Mouse (Mus musculus): ENCODE data around the gene Ank3. TPM values are rescaled to one million over a fixed set of nuclear protein-coding genes. Genes with fewer than 3 reads are reported as not detected.

The Ank3 gene
- total RNA-seq, 1 experiment from 2014 or later, result 1.6 TPM

DNA sequence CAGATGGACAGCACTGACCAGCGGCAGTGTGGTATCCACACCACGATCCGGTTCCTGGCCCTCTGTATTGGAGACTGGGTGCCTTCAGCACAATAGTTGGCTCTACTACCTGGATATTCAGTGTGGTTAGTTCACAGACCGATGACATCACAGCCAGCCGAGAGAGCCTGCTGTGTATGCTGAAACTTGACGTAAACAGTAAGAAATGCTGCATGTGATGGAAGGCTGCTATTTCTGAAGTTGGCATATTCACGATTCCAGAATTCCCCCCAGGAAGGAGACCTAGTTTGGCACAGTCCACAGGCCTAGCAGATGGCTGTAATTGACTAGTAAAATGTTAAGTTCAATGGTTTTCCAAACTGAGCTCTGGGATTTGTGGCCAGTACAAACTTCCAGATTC lies 521.2 kb downstream of the Ank3 start:
- ATAC-seq (ENCODE audit: extremely low read depth, insufficient number of reproducible peaks, low FRiP score, poor library complexity, severe bottlenecking), result no peak

DNA sequence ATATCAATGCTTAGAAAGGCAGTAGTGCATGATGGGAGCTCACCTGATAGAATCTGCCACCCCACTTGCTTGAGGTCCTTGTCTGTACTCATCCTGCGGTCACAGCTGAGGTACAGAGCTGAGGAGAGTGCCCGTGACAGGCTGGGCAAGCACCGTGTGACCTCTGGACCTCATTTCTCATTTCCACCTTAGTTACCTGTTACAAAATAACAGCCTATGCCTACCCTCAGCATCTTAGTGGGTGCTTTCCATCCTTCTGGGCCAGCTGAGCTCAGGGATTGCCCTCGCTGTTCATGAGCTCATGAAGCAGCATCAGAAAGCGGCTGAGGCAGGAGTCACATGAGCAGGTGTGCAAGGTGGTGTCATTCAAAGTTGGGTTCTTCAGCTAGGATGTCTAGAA lies 523.5 kb downstream of the Ank3 start:
- ATAC-seq (ENCODE audit: extremely low read depth, insufficient number of reproducible peaks, low FRiP score, poor library complexity, severe bottlenecking), result no peak

DNA sequence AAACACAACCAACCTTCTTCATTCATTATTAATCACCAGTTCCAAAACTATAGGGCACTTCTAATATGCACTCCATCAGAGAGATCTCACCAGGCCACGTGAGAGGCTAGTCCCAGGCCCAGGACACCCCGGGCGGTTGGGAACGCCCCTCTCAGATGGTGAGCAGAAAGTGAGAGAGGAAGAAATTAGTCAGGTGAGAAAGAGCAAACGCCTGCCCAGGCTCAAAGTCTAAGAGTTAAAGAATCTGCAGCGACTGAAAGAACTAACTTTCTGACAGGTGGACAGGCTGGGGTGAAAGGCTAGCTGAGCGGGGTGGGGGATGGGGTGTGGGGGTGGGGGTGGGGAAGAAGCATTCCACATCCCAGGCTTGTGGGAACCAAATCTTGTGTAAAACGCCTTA lies 525.2 kb downstream of the Ank3 start:
- ATAC-seq (ENCODE audit: extremely low read depth, insufficient number of reproducible peaks, low FRiP score, poor library complexity, severe bottlenecking), result no peak

DNA sequence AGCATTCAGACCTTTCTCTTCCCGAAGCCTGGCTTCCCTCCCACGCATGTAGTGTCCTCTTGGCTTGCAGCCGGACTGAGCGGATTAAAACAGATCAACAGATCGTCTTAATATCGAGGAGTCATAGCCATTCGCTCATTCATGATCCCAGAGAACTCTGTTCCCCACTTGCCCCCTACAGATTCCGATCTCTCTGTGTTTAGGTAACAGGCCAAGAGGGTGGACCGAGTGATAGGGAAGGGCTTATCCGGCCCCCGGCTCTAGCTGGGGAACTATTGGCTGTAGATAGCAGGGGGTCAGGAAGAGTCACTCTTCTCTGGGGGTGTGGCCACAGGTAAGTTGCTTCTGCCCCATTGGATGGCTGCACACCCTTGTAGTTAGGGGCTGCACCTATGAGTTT lies 525.7 kb downstream of the Ank3 start:
- ATAC-seq (ENCODE audit: extremely low read depth, insufficient number of reproducible peaks, low FRiP score, poor library complexity, severe bottlenecking), result no peak

DNA sequence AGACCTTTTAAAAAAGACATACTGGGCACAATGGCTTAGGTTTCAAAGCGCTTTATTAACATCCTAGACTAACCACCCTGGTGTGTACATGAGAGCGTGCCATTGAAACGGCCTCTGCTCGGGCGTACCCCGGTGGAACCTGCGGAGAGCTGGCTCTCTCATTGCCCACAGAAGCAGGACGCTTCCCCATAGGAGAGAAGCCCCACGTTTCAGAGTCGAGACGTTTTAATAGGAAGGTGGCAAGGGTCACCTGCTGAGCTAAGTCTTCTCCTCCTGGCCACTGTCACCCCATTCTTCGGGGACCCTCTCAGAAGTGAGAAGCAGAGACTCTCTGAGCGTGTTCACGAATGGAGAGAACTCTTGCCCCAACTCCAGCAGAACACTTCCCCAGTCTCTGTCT lies 526.3 kb downstream of the Ank3 start:
- no peak for ATAC-seq (ENCODE audit: extremely low read depth, insufficient number of reproducible peaks, low FRiP score, poor library complexity, severe bottlenecking)

DNA sequence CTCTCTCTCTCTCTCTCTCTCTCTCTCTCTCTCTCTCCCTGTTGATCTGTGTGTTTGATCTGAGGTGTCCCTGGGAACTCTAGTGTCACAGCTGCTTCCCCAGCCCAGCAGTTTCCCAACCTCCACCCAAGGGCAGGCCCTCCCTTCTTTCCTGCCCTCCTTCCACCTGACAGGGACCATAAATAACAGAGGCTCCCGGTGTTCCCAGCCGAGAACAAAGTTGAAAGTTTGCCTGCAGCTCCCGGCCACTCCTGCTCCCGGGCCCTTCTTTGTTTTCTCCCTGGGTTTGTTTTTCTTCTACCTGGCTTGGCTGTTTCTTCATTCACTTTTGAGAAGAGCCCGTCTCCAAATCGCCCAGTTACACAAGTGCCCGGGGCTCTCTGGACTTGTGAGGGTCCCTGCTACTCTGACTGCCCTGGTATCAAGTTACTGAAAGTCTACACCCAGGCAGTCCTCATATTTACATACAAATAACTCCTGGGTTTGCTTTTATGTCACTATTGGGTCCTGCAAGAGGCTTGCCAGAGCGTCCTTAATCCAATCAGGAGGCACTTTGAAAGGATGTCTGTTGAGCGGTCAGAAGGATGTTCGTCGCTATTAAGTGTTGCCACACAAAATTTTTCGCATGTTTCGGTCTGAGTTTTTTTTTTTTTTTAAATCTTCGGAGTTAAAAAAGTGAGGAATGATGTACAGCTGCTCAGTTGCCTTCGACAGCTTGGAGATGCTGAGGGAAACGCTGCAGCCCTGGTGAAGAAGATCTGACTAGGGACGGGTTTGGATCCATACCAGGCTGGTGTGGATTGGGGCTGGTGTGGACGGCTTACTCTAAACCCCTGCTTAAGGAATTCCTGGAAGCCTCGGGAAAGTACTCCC lies 526.9 kb downstream of the Ank3 start:
- no peak for ATAC-seq (ENCODE audit: extremely low read depth, insufficient number of reproducible peaks, low FRiP score, poor library complexity, severe bottlenecking)

DNA sequence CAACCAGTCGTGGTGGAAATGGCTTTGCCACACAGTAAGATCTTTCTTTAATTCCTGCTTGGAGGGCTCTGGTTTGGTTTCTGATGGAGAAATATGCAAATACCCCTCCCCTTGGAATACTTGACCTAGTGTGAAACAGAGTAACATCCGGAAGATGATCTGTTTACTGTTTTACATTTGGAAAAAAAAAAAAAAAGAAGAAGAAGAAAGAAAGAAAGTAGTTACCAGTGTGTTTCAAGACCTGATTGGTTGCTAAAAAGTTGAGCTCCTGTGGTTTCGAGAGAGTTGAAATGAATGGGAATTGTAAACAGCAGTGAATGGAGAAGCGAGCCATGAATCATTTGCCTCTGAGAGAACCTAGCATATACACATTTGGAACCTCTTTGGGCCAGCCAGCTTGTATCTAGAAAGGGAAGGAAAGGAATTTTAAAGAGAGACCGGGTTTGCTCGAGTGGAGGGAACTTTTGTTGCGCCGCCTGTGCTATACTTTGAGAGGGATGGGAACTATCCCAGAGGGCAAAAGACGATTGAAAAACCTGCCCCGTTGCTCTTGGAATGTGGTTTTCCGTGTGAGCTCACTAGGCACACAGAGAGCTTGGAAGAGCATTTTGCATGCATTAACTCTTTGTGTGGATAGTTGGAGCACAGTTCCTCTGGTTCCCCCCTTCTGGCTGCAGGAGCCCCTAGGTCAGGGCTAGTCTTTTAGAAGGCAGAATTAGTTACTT lies 527.7 kb downstream of the Ank3 start:
- ATAC-seq (ENCODE audit: extremely low read depth, insufficient number of reproducible peaks, low FRiP score, poor library complexity, severe bottlenecking), result no peak

DNA sequence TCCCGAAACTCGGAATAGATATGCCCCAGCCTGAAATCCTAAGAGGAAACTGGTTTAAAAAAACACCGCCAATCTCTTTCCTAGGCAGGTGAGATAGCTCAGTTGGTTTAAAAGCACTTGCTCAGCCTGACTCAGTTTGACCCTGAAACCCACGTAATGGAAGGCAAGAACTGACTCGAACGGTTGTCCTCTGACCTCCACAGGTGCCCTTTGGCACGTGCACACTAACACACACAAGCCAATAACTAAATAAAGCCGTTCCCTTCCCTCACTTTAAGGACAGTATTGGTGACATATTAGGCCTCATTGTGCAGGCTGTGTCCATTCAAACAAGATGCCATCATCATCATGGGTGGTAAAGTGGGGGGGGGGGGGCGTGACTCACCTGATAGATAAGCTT lies 528.4 kb downstream of the Ank3 start:
- no peak for ATAC-seq (ENCODE audit: extremely low read depth, insufficient number of reproducible peaks, low FRiP score, poor library complexity, severe bottlenecking)

DNA sequence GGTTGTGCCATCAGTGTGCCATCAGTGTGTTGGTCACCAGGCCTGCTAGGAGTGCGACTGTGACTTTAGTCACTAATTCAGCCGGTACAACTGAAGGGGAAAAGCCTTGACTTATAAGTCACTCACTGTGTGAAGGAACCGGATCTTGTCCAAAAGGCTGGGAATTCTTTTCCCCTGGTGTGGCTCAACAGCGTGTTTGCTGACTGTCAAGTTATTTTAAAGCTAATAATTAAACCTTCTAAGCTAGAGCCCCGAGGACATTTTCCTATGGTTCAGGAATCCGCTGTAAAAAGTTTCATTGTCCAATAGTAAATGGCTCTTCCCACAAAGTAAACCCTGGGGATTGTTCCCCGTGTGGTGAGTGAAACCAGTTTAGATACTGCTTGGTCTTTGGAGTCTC lies 529.8 kb downstream of the Ank3 start:
- no peak for ATAC-seq (ENCODE audit: extremely low read depth, insufficient number of reproducible peaks, low FRiP score, poor library complexity, severe bottlenecking)

DNA sequence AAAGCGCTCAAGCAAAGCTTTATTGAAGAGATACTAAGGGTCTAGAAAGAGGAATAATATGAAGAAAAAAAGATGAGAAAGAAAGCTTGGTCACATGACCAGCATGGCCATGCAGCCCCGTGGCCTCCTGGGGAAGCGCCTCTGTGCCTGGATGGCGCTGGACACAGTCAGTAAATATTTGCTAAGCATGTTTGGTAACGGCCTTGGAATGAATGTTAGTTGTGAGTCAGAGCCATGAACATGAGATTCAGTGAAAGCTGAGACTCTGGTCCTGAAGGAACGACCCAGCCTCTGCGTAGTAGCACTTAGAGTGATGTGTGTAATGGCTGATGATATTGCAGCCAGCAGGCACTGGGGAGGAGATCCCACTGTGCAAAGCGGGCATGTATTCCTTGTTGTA lies 531.9 kb downstream of the Ank3 start:
- ATAC-seq (ENCODE audit: extremely low read depth, insufficient number of reproducible peaks, low FRiP score, poor library complexity, severe bottlenecking), result no peak

DNA sequence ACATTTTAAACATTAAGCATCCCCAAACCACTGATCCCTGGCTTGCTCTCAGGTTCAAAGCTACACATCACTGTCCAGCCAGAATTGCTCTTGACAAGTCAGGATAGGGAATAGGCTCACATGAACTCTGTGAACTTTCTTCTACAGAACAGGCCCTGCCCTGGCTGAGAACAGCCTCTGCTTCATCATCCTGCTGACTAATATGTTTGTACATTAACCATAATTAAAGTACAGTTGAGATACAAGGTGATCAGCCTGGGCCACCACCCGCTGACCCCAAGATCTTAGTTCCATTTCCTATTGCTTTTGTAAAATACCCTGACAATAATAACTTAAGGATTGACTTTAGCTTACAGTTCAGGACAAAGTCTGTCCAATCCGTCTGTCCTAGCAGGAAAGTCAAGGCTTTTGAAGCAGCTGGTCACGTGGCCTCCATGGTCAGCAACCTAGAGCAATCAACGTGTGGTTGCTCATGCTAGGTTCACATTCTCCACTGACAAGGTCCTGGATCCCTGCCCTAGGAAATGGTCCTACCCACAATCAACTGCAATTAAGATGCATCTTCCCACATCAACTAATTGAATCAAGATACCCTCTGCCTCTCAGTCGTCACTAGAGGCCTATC lies 538.0 kb downstream of the Ank3 start:
- no peak for ATAC-seq (ENCODE audit: extremely low read depth, insufficient number of reproducible peaks, low FRiP score, poor library complexity, severe bottlenecking)

DNA sequence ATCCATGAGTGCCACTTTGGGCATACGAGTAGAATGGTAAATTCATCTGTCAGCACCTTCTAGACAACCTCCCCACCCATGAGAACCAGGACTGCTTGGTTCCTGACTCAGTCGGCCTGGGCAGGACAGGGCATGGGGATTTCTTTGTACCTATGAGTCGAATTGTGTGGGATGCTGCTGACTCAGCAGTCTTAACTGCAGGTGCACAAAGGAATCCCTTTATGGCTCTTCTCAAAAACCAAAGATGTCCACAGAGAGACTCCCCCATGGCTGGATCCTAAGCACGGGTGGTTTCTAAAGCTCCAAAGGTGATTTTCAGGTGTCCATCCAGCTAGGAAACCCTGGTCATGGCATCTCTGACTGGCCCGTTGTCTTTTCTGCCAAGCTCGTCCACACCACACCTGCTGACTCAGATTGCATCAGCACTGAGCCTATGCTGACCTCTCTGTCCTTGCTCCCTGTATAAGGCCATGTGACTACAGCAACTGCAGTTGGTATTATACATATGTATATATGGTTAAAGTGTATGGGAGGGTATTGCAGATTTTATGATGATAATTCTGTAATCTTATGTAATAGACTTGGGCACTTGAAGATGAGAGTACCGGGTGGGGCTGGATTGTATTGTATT lies 538.8 kb downstream of the Ank3 start:
- ATAC-seq (ENCODE audit: extremely low read depth, insufficient number of reproducible peaks, low FRiP score, poor library complexity, severe bottlenecking), result no peak

DNA sequence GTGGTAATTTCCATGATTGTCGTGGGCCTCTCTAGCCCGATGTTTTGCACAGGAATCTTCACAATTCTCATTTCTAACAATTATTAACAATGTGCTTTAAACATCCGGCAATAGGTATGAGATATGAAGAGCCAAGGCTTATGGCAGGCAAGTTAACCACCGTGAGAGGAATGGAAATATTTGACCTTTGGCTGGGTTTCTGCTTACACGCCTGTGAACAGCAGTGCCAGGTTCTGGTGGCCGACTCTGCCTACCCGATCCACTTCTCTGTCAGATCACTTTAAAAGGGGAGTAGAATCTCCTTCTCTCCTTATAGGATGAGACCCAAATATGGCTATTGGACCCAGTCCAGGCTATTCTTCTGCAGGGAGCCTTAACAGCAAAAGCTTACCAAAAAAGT lies 540.6 kb downstream of the Ank3 start:
- ATAC-seq (ENCODE audit: extremely low read depth, insufficient number of reproducible peaks, low FRiP score, poor library complexity, severe bottlenecking), result no peak

DNA sequence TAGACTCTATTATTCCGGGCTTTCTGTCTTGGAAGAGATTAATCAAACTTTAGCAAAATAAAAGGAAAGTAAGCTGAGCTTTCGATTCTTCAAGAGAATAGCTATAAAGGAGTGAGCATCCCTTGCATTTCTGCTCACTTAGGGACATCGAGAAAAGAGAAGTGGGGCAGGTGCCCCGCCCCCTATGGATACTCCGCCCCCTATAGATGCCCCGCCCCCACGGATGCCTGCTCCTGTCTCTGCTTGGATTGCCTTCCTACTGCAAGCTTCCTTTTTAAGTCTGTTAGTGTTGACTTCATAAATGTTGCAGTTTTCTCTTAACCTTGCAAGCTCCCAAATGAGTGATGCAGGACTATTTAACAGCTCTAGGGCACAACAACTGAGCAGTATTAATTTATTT lies 541.4 kb downstream of the Ank3 start:
- no peak for ATAC-seq (ENCODE audit: extremely low read depth, insufficient number of reproducible peaks, low FRiP score, poor library complexity, severe bottlenecking)

DNA sequence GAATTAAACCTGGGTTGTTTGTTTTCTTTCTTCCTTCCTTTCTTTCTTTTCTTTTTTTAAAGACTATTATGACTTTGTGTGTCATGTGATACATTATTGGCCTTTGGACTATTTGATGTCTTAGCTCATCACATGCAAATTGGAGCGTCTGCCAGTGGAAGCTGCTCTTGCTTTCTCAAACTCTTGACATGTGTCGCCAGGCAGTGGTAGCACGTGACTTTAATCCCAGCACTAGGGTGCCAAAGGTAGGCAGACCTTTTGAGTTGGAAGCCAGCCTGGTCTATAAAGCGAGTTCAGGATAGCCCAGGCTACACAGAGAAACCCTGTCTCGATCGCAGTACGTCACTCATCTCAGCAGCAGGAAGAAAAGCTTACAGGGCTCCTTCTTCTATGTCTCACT lies 542.4 kb downstream of the Ank3 start:
- ATAC-seq (ENCODE audit: extremely low read depth, insufficient number of reproducible peaks, low FRiP score, poor library complexity, severe bottlenecking), result no peak

DNA sequence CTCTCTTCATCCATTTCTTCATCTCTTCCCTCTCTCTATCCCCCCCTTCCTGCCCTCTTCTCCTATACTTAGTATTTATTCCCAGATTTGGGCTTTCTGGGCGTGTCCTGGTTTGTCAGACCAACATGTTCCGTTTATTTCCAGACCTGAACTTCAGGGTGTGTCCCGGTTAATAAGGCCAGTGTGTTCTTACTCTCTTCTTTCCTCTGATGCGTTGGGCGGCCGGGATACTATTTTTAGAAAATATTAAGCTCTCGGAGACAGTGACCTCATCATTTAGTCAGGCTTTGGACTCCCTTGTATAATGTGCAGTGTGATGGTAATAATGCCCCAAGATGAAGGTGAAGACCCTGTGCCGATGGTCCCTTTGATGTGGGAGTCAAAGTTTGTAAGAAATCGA lies 546.3 kb downstream of the Ank3 start:
- no peak for ATAC-seq (ENCODE audit: extremely low read depth, insufficient number of reproducible peaks, low FRiP score, poor library complexity, severe bottlenecking)

DNA sequence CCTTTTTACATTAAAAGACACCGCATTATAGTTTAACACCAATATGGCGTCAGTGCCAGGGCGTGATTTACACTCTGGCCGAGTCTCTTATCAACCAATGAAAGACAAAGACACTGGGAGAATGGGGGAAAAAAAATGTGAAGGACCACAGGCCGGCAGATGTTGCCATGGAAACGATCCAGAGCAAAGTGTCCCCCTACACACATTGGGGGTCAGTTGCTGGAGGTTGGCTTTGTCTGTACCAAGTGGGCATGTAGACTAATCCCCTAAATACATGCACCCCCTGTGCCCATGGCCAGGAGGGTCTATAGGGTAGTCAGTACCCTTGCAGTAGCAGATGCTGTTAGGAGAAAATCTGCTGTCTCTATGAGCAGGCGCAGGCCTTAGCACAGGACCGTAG lies 547.3 kb downstream of the Ank3 start:
- ATAC-seq (ENCODE audit: extremely low read depth, insufficient number of reproducible peaks, low FRiP score, poor library complexity, severe bottlenecking), result no peak

DNA sequence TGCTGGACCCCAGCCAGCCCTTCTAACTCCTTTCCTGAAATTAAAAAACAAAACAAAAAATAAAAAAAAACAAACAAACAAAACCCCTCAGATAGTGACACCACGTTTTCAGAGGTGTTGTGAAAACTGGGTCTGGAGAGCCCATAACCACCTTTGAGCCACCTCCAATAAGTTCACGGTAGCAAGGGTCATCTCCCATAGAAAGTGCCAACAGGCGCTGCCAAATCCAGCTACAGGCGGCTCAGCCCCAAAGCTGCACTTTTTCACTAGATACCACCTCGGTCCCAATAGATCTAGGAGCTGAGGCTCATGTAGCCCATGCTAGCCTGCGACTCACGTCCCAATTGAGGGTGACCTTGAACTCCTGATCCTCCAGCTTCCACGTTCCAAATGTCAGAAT lies 547.7 kb downstream of the Ank3 start:
- ATAC-seq (ENCODE audit: extremely low read depth, insufficient number of reproducible peaks, low FRiP score, poor library complexity, severe bottlenecking), result no peak

DNA sequence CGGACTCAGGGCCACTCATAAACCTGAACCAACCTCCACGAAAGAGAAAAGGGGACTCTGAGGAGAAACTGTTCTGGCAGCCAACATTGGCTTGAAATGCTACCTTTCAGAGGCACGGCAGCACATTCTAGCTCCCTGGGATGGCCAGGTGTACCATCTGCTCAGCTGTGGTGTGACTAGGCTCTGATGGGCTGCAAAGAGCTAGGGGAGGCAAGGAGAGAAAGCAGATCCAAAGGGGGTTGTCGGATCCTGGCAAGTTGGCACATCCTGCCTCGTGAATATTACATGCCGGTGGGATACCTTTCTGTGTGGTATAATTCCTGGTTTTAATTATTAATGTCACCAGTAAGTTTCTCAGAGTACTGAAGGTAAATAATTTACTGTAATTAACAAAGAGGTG lies 548.5 kb downstream of the Ank3 start:
- no peak for ATAC-seq (ENCODE audit: extremely low read depth, insufficient number of reproducible peaks, low FRiP score, poor library complexity, severe bottlenecking)

All from neutrophil, adult 5-6 weeks (primary cell).